Mouse (Mus musculus): Measurements from ENCODE around the gene Gimap3. TPM values are rescaled to one million over a fixed set of nuclear protein-coding genes. Genes with fewer than 3 reads are reported as not detected.

Gene Gimap3
- polyA plus RNA-seq, 1 experiment from 2014 or later, result 0.05 TPM

DNA sequence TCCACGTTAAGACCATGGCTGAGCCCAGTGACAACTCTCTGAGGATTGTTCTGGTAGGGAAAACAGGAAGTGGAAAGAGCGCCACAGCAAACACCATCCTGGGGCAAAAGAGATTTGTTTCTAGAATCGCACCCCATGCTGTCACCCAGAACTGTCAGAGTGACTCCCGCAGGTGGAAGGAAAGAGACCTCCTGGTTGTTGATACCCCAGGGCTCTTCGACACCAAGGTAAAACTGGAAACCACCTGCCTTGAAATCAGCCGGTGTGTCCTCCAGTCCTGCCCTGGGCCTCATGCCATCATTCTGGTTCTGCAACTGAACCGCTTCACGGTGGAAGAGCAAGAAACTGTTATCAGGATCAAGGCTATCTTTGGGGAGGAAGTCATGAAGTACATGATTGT lies 47.2 kb downstream of the Gimap3 start:
- no peak for ATAC-seq (ENCODE audit: insufficient read depth)
- no peak overlapping the region for H3K4me3 ChIP-seq (replicated peaks)
- H3K4me1 ChIP-seq (replicated peaks), result no peaks in the 10 kb centered on the region
- H3K36me3 ChIP-seq (replicated peaks), result no peaks in the 10 kb centered on the region
- H3K9me3 ChIP-seq (replicated peaks), result no peaks in the 10 kb centered on the region
- no peak overlapping the region for H3K4me2 ChIP-seq
- no peak overlapping the region for H3K9ac ChIP-seq
- H3K27ac ChIP-seq (replicated peaks), result no peak overlapping the region
- WGBS (ENCODE audit: insufficient replicate concordance), result 48% methylated on average over 8 of the region's 8 CpGs
- no peaks in the 10 kb centered on the region for H3K27me3 ChIP-seq

DNA sequence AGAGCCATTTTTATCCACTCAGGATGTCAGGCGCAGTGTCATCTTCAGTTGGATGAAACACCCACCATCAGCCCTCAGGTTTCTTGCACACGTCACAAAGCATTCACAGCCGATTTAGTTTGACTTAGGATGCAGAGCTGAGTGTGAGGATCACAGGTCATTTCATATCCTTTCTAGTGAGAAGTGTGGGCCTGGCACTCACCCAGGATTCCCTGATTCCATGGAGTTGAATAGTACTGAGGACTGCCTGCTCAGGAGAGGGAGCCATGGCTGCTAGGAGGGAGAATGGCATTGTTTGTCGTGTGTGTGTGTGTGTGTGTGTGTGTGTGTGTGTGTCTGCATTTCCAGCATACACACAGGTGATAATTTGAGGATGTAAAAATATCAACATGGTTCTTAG lies 50.3 kb downstream of the Gimap3 start:
- WGBS (ENCODE audit: insufficient replicate concordance), result 66% methylated on average over 4 of the region's 4 CpGs
- H3K4me3 ChIP-seq (replicated peaks), result no peak overlapping the region
- H3K9ac ChIP-seq, result no peak overlapping the region
- no peaks in the 10 kb centered on the region for H3K36me3 ChIP-seq (replicated peaks)
- H3K4me1 ChIP-seq (replicated peaks), result no peaks in the 10 kb centered on the region
- no peak for ATAC-seq (ENCODE audit: insufficient read depth)
- no peak overlapping the region for H3K4me2 ChIP-seq
- H3K9me3 ChIP-seq (replicated peaks), result no peaks in the 10 kb centered on the region
- H3K27ac ChIP-seq (replicated peaks), result no peak overlapping the region
- no peaks in the 10 kb centered on the region for H3K27me3 ChIP-seq

DNA sequence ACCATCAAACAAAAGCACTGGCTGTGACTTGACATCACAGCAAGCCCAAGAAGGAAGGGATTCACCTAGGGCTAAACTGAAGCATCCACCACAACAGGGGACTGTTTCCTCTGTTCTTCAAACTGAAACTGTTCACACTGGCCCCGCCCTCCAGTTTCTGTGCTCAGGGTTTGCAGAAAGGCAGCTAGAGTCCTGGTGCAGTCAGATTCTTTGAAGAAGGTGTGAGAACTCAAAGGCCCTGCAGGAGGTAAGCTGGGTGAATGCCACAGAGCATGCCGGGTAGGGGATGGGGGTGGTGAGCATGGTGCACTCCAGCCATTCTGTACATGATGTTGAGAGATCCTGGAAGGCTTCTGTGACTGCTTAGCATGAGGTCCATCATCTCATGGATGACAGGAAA lies 52.2 kb downstream of the Gimap3 start, which contains the start of the genes Gm28053 and Gimap7:
Gene Gm28053 (plus strand): TSS at position 153 of the 400 bp plus-strand sequence.
Gene Gimap7 (plus strand): TSS at position 167 of the 400 bp plus-strand sequence.
- no peaks in the 10 kb centered on the region for H3K4me1 ChIP-seq (replicated peaks)
- no peaks in the 10 kb centered on the region for H3K27me3 ChIP-seq
- no peak within 1 kb of the TSS for H3K4me3 ChIP-seq (replicated peaks)
- H3K4me2 ChIP-seq, result no peak within 1 kb of the TSS
- no peak within 1 kb of the TSS for H3K27ac ChIP-seq (replicated peaks)
- no peak for ATAC-seq (ENCODE audit: insufficient read depth)
- H3K36me3 ChIP-seq (replicated peaks), result no peaks in the 10 kb centered on the region
- no peak within 1 kb of the TSS for H3K9ac ChIP-seq
- WGBS (ENCODE audit: insufficient replicate concordance), result 37% methylated on average over 2 of the region's 2 CpGs
- H3K9me3 ChIP-seq (replicated peaks), result no peaks in the 10 kb centered on the region

Other genes with a start within 250 kb of the Gimap3 start
- gene Atp6v0e2, start 233.2 kb downstream of the Gimap3 start, polyA plus RNA-seq (2015; fragmentation: Nextera tagmentation; extraction: Ambion mirVana), result 1.2 and 1.3 TPM in 2 replicates
- 2.0 and 2.5 TPM in 2 replicates for gene Lrrc61, start 216.1 kb downstream of the Gimap3 start, polyA plus RNA-seq (2015; fragmentation: Nextera tagmentation; extraction: Ambion mirVana)
- 34.4 and 43.9 TPM in 2 replicates for gene Rarres2, start 198.1 kb downstream of the Gimap3 start, polyA plus RNA-seq (2015; fragmentation: Nextera tagmentation; extraction: Ambion mirVana)
- not detected in 2 replicates for gene Gm45021, start 181.2 kb downstream of the Gimap3 start, polyA plus RNA-seq (2015; fragmentation: Nextera tagmentation; extraction: Ambion mirVana)
- gene Repin1, start 177.0 kb downstream of the Gimap3 start, polyA plus RNA-seq (2015; fragmentation: Nextera tagmentation; extraction: Ambion mirVana), result 9.9 and 12.4 TPM in 2 replicates
- gene Gm44965, start 176.9 kb downstream of the Gimap3 start, polyA plus RNA-seq (2015; fragmentation: Nextera tagmentation; extraction: Ambion mirVana), result not detected in 2 replicates
- gene Zfp775, start 168.8 kb downstream of the Gimap3 start, polyA plus RNA-seq (2015; fragmentation: Nextera tagmentation; extraction: Ambion mirVana), result 1.7 and 1.9 TPM in 2 replicates
- 0.18 and 0.24 TPM in 2 replicates for gene AI854703, start 144.1 kb downstream of the Gimap3 start, polyA plus RNA-seq (2015; fragmentation: Nextera tagmentation; extraction: Ambion mirVana)
- 0.81 and 0.92 TPM in 2 replicates for gene Gimap8, start 123.6 kb downstream of the Gimap3 start, polyA plus RNA-seq (2015; fragmentation: Nextera tagmentation; extraction: Ambion mirVana)
- 7.5 and 9.5 TPM in 2 replicates for gene Gimap9, start 94.7 kb downstream of the Gimap3 start, polyA plus RNA-seq (2015; fragmentation: Nextera tagmentation; extraction: Ambion mirVana)
- 10.3 and 10.8 TPM in 2 replicates for gene Gimap4, start 86.3 kb downstream of the Gimap3 start, polyA plus RNA-seq (2015; fragmentation: Nextera tagmentation; extraction: Ambion mirVana)
- gene Gimap6, start 62.6 kb downstream of the Gimap3 start, polyA plus RNA-seq (2015; fragmentation: Nextera tagmentation; extraction: Ambion mirVana), result 7.9 and 9.0 TPM in 2 replicates
- gene Gm28053, start 52.2 kb downstream of the Gimap3 start, polyA plus RNA-seq (2015; fragmentation: Nextera tagmentation; extraction: Ambion mirVana), result 0.97 TPM in 1 of 2 replicates, not detected in the other
- gene Gimap7, start 52.2 kb downstream of the Gimap3 start, polyA plus RNA-seq (2015; fragmentation: Nextera tagmentation; extraction: Ambion mirVana), result 0.07 TPM in 1 of 2 replicates, not detected in the other
- 5.4 and 6.8 TPM in 2 replicates for gene Gimap1, start 31.8 kb downstream of the Gimap3 start, polyA plus RNA-seq (2015; fragmentation: Nextera tagmentation; extraction: Ambion mirVana)
- gene Gimap5, start 24.7 kb downstream of the Gimap3 start, polyA plus RNA-seq (2015; fragmentation: Nextera tagmentation; extraction: Ambion mirVana), result 2.7 and 3.1 TPM in 2 replicates
- 119 and 143 TPM in 2 replicates for gene Tmem176a, start 70.1 kb upstream of the Gimap3 start, polyA plus RNA-seq (2015; fragmentation: Nextera tagmentation; extraction: Ambion mirVana)
- 182 and 213 TPM in 2 replicates for gene Tmem176b, start 70.6 kb upstream of the Gimap3 start, polyA plus RNA-seq (2015; fragmentation: Nextera tagmentation; extraction: Ambion mirVana)
- gene Aoc1, start 102.0 kb upstream of the Gimap3 start, polyA plus RNA-seq (2015; fragmentation: Nextera tagmentation; extraction: Ambion mirVana), result not detected in 2 replicates
- not detected in 2 replicates for gene 1600015I10Rik, start 159.0 kb upstream of the Gimap3 start, polyA plus RNA-seq (2015; fragmentation: Nextera tagmentation; extraction: Ambion mirVana)
- not detected in 2 replicates for gene Doxl2, start 204.1 kb upstream of the Gimap3 start, polyA plus RNA-seq (2015; fragmentation: Nextera tagmentation; extraction: Ambion mirVana)
- gene Svs1, start 216.0 kb upstream of the Gimap3 start, polyA plus RNA-seq (2015; fragmentation: Nextera tagmentation; extraction: Ambion mirVana), result not detected in 2 replicates